Comparison of ENCODE assay signal across 20 mouse cellular contexts in the genomic region with DNA sequence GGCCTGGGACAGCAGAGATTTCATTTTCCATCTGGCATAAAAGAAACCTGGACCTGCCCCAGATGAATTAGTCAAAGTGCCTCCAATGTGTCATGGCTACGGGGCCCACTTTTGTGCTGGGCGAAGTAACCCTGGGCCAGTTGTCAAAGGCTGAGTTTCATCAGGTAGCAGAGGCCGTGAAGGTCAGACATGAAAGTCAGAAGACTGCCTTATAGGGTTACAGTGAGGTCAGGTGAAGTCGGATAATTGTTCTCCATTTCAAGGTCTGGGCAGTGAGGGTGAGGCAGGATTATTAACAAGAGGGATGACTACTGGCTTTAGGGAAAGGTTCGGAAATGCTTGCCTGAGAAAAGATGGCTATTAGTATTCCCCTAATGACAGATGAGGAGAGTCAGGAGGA.
DNase-seq lines count a peak whose midpoint lies in the region; ATAC-seq lines count a peak whose summit lies in the region.
"Had no signal": no experiment of that assay in that cellular context is flagged by ENCODE, and none has a peak within 500 bp of the region (broad histone marks: within the 10 kb centered on the region; RNA-seq: fewer than 3 reads in every experiment).

No protein-coding gene starts in this region.

- DNase-seq in hindbrain, embryonic 14.5 days (ENCODE audit: low spot score) = no peak
- DNase-seq in embryonic facial prominence, embryonic 11.5 days (ENCODE audit: low spot score) = no peak
- DNase-seq in gastrocnemius, postnatal 25 days = no peak
- DNase-seq: cerebellum, postnatal 25 days; heart, postnatal 10 days; liver, embryonic 13.5 days; right cerebral cortex, adult 18-20 months; spleen, adult 18-20 months; thymus, postnatal 25 days had no signal

- peak overlapping the region; percentile 40 for H3K27ac ChIP-seq in hindbrain, embryonic 12.5 days
- H3K27ac ChIP-seq in hindbrain, embryonic 14.5 days = no peak overlapping the region
- peak overlapping the region; percentile 27; the same call in 1 of the 2 replicates for H3K27ac ChIP-seq in midbrain, embryonic 13.5 days
- H3K27ac ChIP-seq in midbrain, embryonic 15.5 days = no peak overlapping the region
- H3K27ac ChIP-seq in embryonic facial prominence, embryonic 11.5 days (replicated peaks; ENCODE audit: low read depth, low read length) = 0 out of 2 replicates have a peak overlapping the region, but pooled peaks have one; percentile 29
- peak overlapping the region; percentile 55; the same call in 1 of the 2 replicates for H3K27ac ChIP-seq in stomach, embryonic 16.5 days (ENCODE audit: low read length)
- H3K27ac ChIP-seq: kidney, postnatal 0 days; left cerebral cortex, adult 2 months; limb, embryonic 12.5 days; liver, embryonic 13.5 days had no signal

- no peak overlapping the region for H3K4me2 ChIP-seq in hindbrain, embryonic 12.5 days (replicated peaks)
- no peak overlapping the region for H3K4me2 ChIP-seq in hindbrain, embryonic 14.5 days (replicated peaks)
- no peak overlapping the region for H3K4me2 ChIP-seq in midbrain, embryonic 13.5 days (replicated peaks)
- H3K4me2 ChIP-seq in midbrain, embryonic 15.5 days = no peak overlapping the region
- no peak overlapping the region for H3K4me2 ChIP-seq in embryonic facial prominence, embryonic 11.5 days (ENCODE audit: low read depth, low read length)
- H3K4me2 ChIP-seq in stomach, embryonic 16.5 days (ENCODE audit: low read depth, low read length) = no peak overlapping the region
- H3K4me2 ChIP-seq: limb, embryonic 12.5 days; liver, embryonic 13.5 days had no signal

- H3K36me3 ChIP-seq in hindbrain, embryonic 12.5 days = no peaks in the 10 kb centered on the region
- H3K36me3 ChIP-seq in hindbrain, embryonic 14.5 days (replicated peaks; ENCODE audit: control insufficient read depth, insufficient read depth) = no peaks in the 10 kb centered on the region
- H3K36me3 ChIP-seq in midbrain, embryonic 13.5 days = no peaks in the 10 kb centered on the region
- H3K36me3 ChIP-seq in midbrain, embryonic 15.5 days (replicated peaks) = no peaks in the 10 kb centered on the region
- H3K36me3 ChIP-seq in embryonic facial prominence, embryonic 11.5 days (replicated peaks; ENCODE audit: control insufficient read depth, insufficient read depth, low read depth, low read length) = no peaks in the 10 kb centered on the region
- no peaks in the 10 kb centered on the region for H3K36me3 ChIP-seq in stomach, embryonic 16.5 days (ENCODE audit: control insufficient read depth, insufficient read depth, low read length)
- H3K36me3 ChIP-seq: G1E; limb, embryonic 12.5 days; liver, embryonic 13.5 days had no signal

- H3K4me3 ChIP-seq in hindbrain, embryonic 12.5 days = no peak overlapping the region
- no peak overlapping the region for H3K4me3 ChIP-seq in hindbrain, embryonic 14.5 days (replicated peaks; ENCODE audit: low read length)
- no peak overlapping the region for H3K4me3 ChIP-seq in midbrain, embryonic 13.5 days (replicated peaks)
- H3K4me3 ChIP-seq in midbrain, embryonic 15.5 days = no peak overlapping the region
- H3K4me3 ChIP-seq in embryonic facial prominence, embryonic 11.5 days (ENCODE audit: low read depth, low read length) = no peak overlapping the region
- H3K4me3 ChIP-seq in stomach, embryonic 16.5 days (replicated peaks; ENCODE audit: low read length) = no peak overlapping the region
- H3K4me3 ChIP-seq: left cerebral cortex, adult 2 months; limb, embryonic 12.5 days; liver, embryonic 13.5 days; myocyte had no signal

- no peak overlapping the region for H3K9ac ChIP-seq in hindbrain, embryonic 12.5 days
- H3K9ac ChIP-seq in hindbrain, embryonic 14.5 days = no peak overlapping the region
- H3K9ac ChIP-seq in midbrain, embryonic 13.5 days (replicated peaks) = no peak overlapping the region
- H3K9ac ChIP-seq in midbrain, embryonic 15.5 days = no peak overlapping the region
- no peak overlapping the region for H3K9ac ChIP-seq in embryonic facial prominence, embryonic 11.5 days (replicated peaks; ENCODE audit: low read length)
- H3K9ac ChIP-seq in stomach, embryonic 16.5 days (ENCODE audit: low read length) = no peak overlapping the region
- H3K9ac ChIP-seq: limb, embryonic 12.5 days; liver, embryonic 13.5 days had no signal

- WGBS in hindbrain, embryonic 12.5 days = 27% methylated on average over 5 of the region's 5 CpGs
- WGBS in hindbrain, embryonic 14.5 days = 40% methylated on average over 5 of the region's 5 CpGs
- WGBS in midbrain, embryonic 13.5 days = 39% methylated on average over 5 of the region's 5 CpGs
- WGBS in midbrain, embryonic 15.5 days = 44% methylated on average over 5 of the region's 5 CpGs
- 21% methylated on average over 5 of the region's 5 CpGs for WGBS in embryonic facial prominence, embryonic 11.5 days
- 36% methylated on average over 5 of the region's 5 CpGs for WGBS in stomach, embryonic 16.5 days

- no peaks in the 10 kb centered on the region for H3K27me3 ChIP-seq in hindbrain, embryonic 12.5 days
- H3K27me3 ChIP-seq in hindbrain, embryonic 14.5 days (ENCODE audit: control insufficient read depth, insufficient read depth, low read length) = no peaks in the 10 kb centered on the region
- H3K27me3 ChIP-seq in midbrain, embryonic 13.5 days = no peaks in the 10 kb centered on the region
- H3K27me3 ChIP-seq in midbrain, embryonic 15.5 days (replicated peaks) = no peaks in the 10 kb centered on the region
- no peaks in the 10 kb centered on the region for H3K27me3 ChIP-seq in embryonic facial prominence, embryonic 11.5 days (ENCODE audit: control insufficient read depth, insufficient read depth, low read length)
- H3K27me3 ChIP-seq in stomach, embryonic 16.5 days (ENCODE audit: control insufficient read depth, insufficient read depth, low read length) = no peaks in the 10 kb centered on the region
- H3K27me3 ChIP-seq: limb, embryonic 12.5 days; liver, embryonic 13.5 days had no signal

- H3K4me1 ChIP-seq in hindbrain, embryonic 12.5 days = peaks cover 14% of the 10 kb centered on the region
- H3K4me1 ChIP-seq in hindbrain, embryonic 14.5 days (replicated peaks; ENCODE audit: control insufficient read depth, insufficient read depth, low read length) = peaks cover 8% of the 10 kb centered on the region
- peaks cover 14% of the 10 kb centered on the region for H3K4me1 ChIP-seq in midbrain, embryonic 13.5 days (replicated peaks)
- H3K4me1 ChIP-seq in midbrain, embryonic 15.5 days = peaks cover 7% of the 10 kb centered on the region
- H3K4me1 ChIP-seq in embryonic facial prominence, embryonic 11.5 days (ENCODE audit: control insufficient read depth, insufficient read depth, low read length) = no peaks in the 10 kb centered on the region
- H3K4me1 ChIP-seq in stomach, embryonic 16.5 days (ENCODE audit: control insufficient read depth, insufficient read depth, low read length) = peaks cover 11% of the 10 kb centered on the region
- H3K4me1 ChIP-seq: liver, embryonic 13.5 days had no signal

- no peaks in the 10 kb centered on the region for H3K9me3 ChIP-seq in hindbrain, embryonic 12.5 days (replicated peaks)
- H3K9me3 ChIP-seq in hindbrain, embryonic 14.5 days (ENCODE audit: control insufficient read depth, low read length) = no peaks in the 10 kb centered on the region
- H3K9me3 ChIP-seq in midbrain, embryonic 13.5 days = no peaks in the 10 kb centered on the region
- no peaks in the 10 kb centered on the region for H3K9me3 ChIP-seq in midbrain, embryonic 15.5 days
- no peaks in the 10 kb centered on the region for H3K9me3 ChIP-seq in embryonic facial prominence, embryonic 11.5 days (replicated peaks; ENCODE audit: control insufficient read depth, low read length)
- H3K9me3 ChIP-seq in stomach, embryonic 16.5 days (replicated peaks; ENCODE audit: control insufficient read depth, low read length) = no peaks in the 10 kb centered on the region
- H3K9me3 ChIP-seq: G1E; limb, embryonic 12.5 days; liver, embryonic 13.5 days had no signal

- ATAC-seq in hindbrain, embryonic 12.5 days (ENCODE audit: low FRiP score) = no peak
- no peak for ATAC-seq in hindbrain, embryonic 14.5 days (ENCODE audit: low FRiP score)
- ATAC-seq in midbrain, embryonic 13.5 days = no peak
- no peak for ATAC-seq in midbrain, embryonic 15.5 days (replicated peaks)
- ATAC-seq in embryonic facial prominence, embryonic 11.5 days (replicated peaks; ENCODE audit: insufficient number of reproducible peaks, low FRiP score, low TSS enrichment, low read depth) = no peak
- 0 out of 2 replicates have a peak, but pooled peaks have one; percentile 11 for ATAC-seq in stomach, embryonic 16.5 days (ENCODE audit: insufficient read depth, low FRiP score)
- ATAC-seq: CD4-positive, CD25-positive, alpha-beta regulatory T cell, adult 4 months; inflammation-experienced regulatory T-cells, adult 6 months had no signal

Comparison
In these comparisons a context has a peak if more than half of its experiments do, and no peak if none do; other contexts are left out.
1. H3K27ac ChIP-seq: peak in hindbrain, embryonic 12.5 days (single experiment), midbrain, embryonic 13.5 days (single experiment), embryonic facial prominence, embryonic 11.5 days (single experiment) and stomach, embryonic 16.5 days (single experiment); none in hindbrain, embryonic 14.5 days (single experiment) and midbrain, embryonic 15.5 days (single experiment).